Mouse (Mus musculus): ENCODE results near the gene Sept10. TPM values are rescaled to one million over a fixed set of nuclear protein-coding genes. Genes with fewer than 3 reads are reported as not detected.

Gene Sept10
- polyA plus RNA-seq (2015; fragmentation: Nextera tagmentation; extraction: Ambion mirVana), result 52.2 and 55.2 TPM in 2 replicates

DNA sequence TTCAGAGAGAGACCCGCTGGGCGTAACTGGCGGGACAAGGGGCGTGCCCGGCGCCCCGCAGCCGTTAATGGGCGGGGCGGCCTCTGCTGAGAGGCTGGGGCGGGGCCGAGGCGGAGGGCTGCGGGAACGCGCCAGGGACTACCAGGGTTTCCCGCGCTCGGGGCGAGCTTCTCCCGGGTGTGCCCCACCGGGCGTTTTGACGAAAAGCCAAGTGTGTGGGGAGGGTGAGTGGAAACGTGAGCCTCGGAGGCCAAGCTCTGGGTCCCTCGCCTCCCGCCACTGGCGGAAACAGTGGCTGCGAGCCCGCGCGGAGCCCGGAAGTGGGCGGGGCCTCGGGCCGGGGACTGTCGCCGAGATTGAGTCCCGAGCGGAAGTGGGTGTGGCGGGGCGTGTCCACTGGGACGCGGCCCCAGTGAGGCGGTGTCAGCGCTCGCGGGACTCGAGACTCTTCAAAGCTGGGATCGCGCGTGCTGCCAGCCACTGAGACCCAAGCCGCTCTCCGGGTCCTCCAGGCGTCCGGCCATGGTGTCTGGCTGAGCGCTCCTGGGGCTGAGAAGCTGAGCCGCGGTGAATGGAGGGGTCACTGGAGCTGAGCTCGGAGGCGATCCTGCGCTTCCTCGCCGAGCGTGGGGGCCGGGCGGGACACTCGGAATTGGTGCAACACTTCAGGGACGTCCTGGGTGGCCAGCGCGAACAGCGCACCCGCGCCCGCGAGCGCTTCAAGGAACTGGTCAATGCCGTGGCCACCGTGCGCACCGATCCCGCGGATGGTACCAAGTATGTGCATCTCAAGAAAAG is at the start of gene Sept10, which contains the start of gene Sowahc:
Gene Sept10, minus strand, starts transcription at position 375 of the 798 bp plus-strand sequence.
Gene Sowahc, plus strand, starts transcription at position 481 of the 798 bp plus-strand sequence.
- H3K4me1 ChIP-seq, result peaks cover 20% of the 10 kb centered on the region
- peak within 1 kb of the TSS; percentile 98 for H3K27ac ChIP-seq
- no peaks in the 10 kb centered on the region for H3K36me3 ChIP-seq
- H3K4me2 ChIP-seq, result peak within 1 kb of the TSS; percentile 91
- no peaks in the 10 kb centered on the region for H3K9me3 ChIP-seq (replicated peaks)
- no peaks in the 10 kb centered on the region for H3K27me3 ChIP-seq
- H3K9ac ChIP-seq, result peak within 1 kb of the TSS; percentile 91
- under 1% methylated on average over 82 of the region's 84 CpGs for WGBS
- H3K4me3 ChIP-seq (replicated peaks), result peak within 1 kb of the TSS; percentile 87
- ATAC-seq (replicated peaks; ENCODE audit: low FRiP score), result peak; percentile 97

GRCm38 (mm10) chr10:59268754-59269153 is 47.1 kb upstream of the Sept10 start:
- H3K4me1 ChIP-seq, result peaks cover 22% of the 10 kb centered on the region
- no peaks in the 10 kb centered on the region for H3K27me3 ChIP-seq
- ATAC-seq (replicated peaks; ENCODE audit: low FRiP score), result no peak
- WGBS, result 34% methylated on average over 3 of the region's 3 CpGs
- H3K4me3 ChIP-seq (replicated peaks), result no peak overlapping the region
- H3K9me3 ChIP-seq (replicated peaks), result no peaks in the 10 kb centered on the region
- H3K4me2 ChIP-seq, result no peak overlapping the region
- no peaks in the 10 kb centered on the region for H3K36me3 ChIP-seq
- H3K9ac ChIP-seq, result no peak overlapping the region
- H3K27ac ChIP-seq, result no peak overlapping the region

GRCm38 (mm10) chr10:59268109-59268508 is 46.5 kb upstream of the Sept10 start:
- 28% methylated on average over 4 of the region's 4 CpGs for WGBS
- H3K9me3 ChIP-seq (replicated peaks), result no peaks in the 10 kb centered on the region
- H3K36me3 ChIP-seq, result no peaks in the 10 kb centered on the region
- no peak for ATAC-seq (replicated peaks; ENCODE audit: low FRiP score)
- H3K4me1 ChIP-seq, result peaks cover 22% of the 10 kb centered on the region
- H3K27me3 ChIP-seq, result no peaks in the 10 kb centered on the region
- no peak overlapping the region for H3K4me3 ChIP-seq (replicated peaks)
- no peak overlapping the region for H3K9ac ChIP-seq
- no peak overlapping the region for H3K4me2 ChIP-seq
- H3K27ac ChIP-seq, result no peak overlapping the region

GRCm38 (mm10) chr10:59267275-59267674 is 45.6 kb upstream of the Sept10 start:
- no peak for ATAC-seq (replicated peaks; ENCODE audit: low FRiP score)
- Histone ChIP-seq H3K36me3 (no peaks in the 10 kb centered on the region), H3K4me2 (no peak overlapping the region), H3K9me3 (replicated peaks) (no peaks in the 10 kb centered on the region), H3K27ac (no peak overlapping the region), H3K4me3 (replicated peaks) (no peak overlapping the region), H3K9ac (no peak overlapping the region), H3K4me1 (peaks cover 21% of the 10 kb centered on the region), H3K27me3 (no peaks in the 10 kb centered on the region)
- WGBS, result 71% methylated on average over 2 of the region's 2 CpGs

DNA sequence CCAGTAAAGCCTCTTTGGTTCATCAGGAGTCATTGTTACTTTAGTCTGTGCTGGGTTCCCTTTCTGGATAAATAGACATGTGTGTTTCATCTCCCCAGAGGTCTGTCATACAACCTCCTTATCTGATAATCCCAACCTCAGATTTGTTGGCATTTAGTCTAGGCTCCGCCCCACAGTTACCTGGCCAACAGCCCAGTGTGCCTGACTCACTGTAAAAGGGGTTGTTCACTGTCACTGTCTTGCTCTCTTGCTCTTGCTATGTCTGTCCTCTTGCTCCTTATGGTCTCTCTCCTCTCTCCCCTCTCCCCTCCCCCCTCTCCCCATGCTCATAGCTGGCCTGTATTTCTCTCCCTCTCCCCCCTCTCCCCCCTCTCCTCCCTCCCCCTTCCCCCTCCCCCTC is 44.5 kb upstream of the Sept10 start:
- H3K27ac ChIP-seq, result no peak overlapping the region
- H3K27me3 ChIP-seq, result no peaks in the 10 kb centered on the region
- ATAC-seq (replicated peaks; ENCODE audit: low FRiP score), result peak; percentile 47; the same call in 1 of the 2 replicates
- H3K9me3 ChIP-seq (replicated peaks), result no peaks in the 10 kb centered on the region
- no peak overlapping the region for H3K4me2 ChIP-seq
- H3K36me3 ChIP-seq, result no peaks in the 10 kb centered on the region
- no peak overlapping the region for H3K4me3 ChIP-seq (replicated peaks)
- peaks cover 19% of the 10 kb centered on the region for H3K4me1 ChIP-seq
- H3K9ac ChIP-seq, result no peak overlapping the region
- WGBS, result 82% methylated on average over 1 of the region's 1 CpGs

GRCm38 (mm10) chr10:59265674-59266073 is 44.0 kb upstream of the Sept10 start:
- Histone ChIP-seq H3K4me2 (no peak overlapping the region), H3K27ac (no peak overlapping the region)

GRCm38 (mm10) chr10:59265067-59265466 is 43.4 kb upstream of the Sept10 start:
- Histone ChIP-seq H3K9ac (no peak overlapping the region), H3K9me3 (replicated peaks) (no peaks in the 10 kb centered on the region), H3K4me1 (peaks cover 19% of the 10 kb centered on the region), H3K36me3 (no peaks in the 10 kb centered on the region), H3K27ac (no peak overlapping the region), H3K4me3 (replicated peaks) (no peak overlapping the region), H3K4me2 (no peak overlapping the region), H3K27me3 (no peaks in the 10 kb centered on the region)
- ATAC-seq (replicated peaks; ENCODE audit: low FRiP score), result no peak
- 69% methylated on average over 7 of the region's 7 CpGs for WGBS

More at GRCm38 (mm10) chr10:59265674-59266073, 44.0 kb upstream of the Sept10 start:
- peaks cover 19% of the 10 kb centered on the region for H3K4me1 ChIP-seq
- ATAC-seq (replicated peaks; ENCODE audit: low FRiP score), result peak; percentile 20; the same call in 1 of the 2 replicates
- H3K9me3 ChIP-seq (replicated peaks), result no peaks in the 10 kb centered on the region
- 49% methylated on average over 4 of the region's 4 CpGs for WGBS
- H3K9ac ChIP-seq, result no peak overlapping the region
- no peaks in the 10 kb centered on the region for H3K36me3 ChIP-seq
- no peaks in the 10 kb centered on the region for H3K27me3 ChIP-seq
- no peak overlapping the region for H3K4me3 ChIP-seq (replicated peaks)

- no peaks in the 10 kb centered on the region for H3K9me3 ChIP-seq (replicated peaks)
- 70% methylated on average over 7 of the region's 7 CpGs for WGBS
- no peaks in the 10 kb centered on the region for H3K36me3 ChIP-seq
- no peak overlapping the region for H3K27ac ChIP-seq
- H3K4me1 ChIP-seq, result peaks cover 18% of the 10 kb centered on the region
- no peak overlapping the region for H3K9ac ChIP-seq
- no peak overlapping the region for H3K4me2 ChIP-seq
- ATAC-seq (replicated peaks; ENCODE audit: low FRiP score), result no peak
- H3K27me3 ChIP-seq, result no peaks in the 10 kb centered on the region
- no peak overlapping the region for H3K4me3 ChIP-seq (replicated peaks)
Measured at GRCm38 (mm10) chr10:59262979-59263378, 41.3 kb upstream of the Sept10 start.

GRCm38 (mm10) chr10:59262021-59262420 is 40.4 kb upstream of the Sept10 start:
- Histone ChIP-seq H3K4me3 (replicated peaks) (no peak overlapping the region), H3K9ac (no peak overlapping the region), H3K4me1 (peaks cover 9% of the 10 kb centered on the region), H3K27me3 (no peaks in the 10 kb centered on the region), H3K36me3 (no peaks in the 10 kb centered on the region), H3K9me3 (replicated peaks) (no peaks in the 10 kb centered on the region), H3K4me2 (no peak overlapping the region), H3K27ac (no peak overlapping the region)
- WGBS, result 31% methylated on average over 1 of the region's 1 CpGs
- ATAC-seq (replicated peaks; ENCODE audit: low FRiP score), result no peak

- Histone ChIP-seq H3K27ac (no peak overlapping the region), H3K4me1 (peaks cover 9% of the 10 kb centered on the region), H3K4me3 (replicated peaks) (no peak overlapping the region), H3K9me3 (replicated peaks) (no peaks in the 10 kb centered on the region), H3K9ac (no peak overlapping the region), H3K36me3 (no peaks in the 10 kb centered on the region), H3K4me2 (no peak overlapping the region), H3K27me3 (no peaks in the 10 kb centered on the region)
- 89% methylated on average over 3 of the region's 3 CpGs for WGBS
- no peak for ATAC-seq (replicated peaks; ENCODE audit: low FRiP score)
Measured at GRCm38 (mm10) chr10:59261603-59262002, 40.0 kb upstream of the Sept10 start.

GRCm38 (mm10) chr10:59259572-59259971 is 37.9 kb upstream of the Sept10 start:
- H3K27me3 ChIP-seq, result no peaks in the 10 kb centered on the region
- H3K4me3 ChIP-seq (replicated peaks), result no peak overlapping the region
- no peaks in the 10 kb centered on the region for H3K36me3 ChIP-seq
- H3K4me1 ChIP-seq, result peaks cover 4% of the 10 kb centered on the region; the same call in 1 of the 2 replicates
- no peak for ATAC-seq (replicated peaks; ENCODE audit: low FRiP score)
- 81% methylated on average over 6 of the region's 6 CpGs for WGBS
- no peak overlapping the region for H3K9ac ChIP-seq
- no peaks in the 10 kb centered on the region for H3K9me3 ChIP-seq (replicated peaks)
- H3K4me2 ChIP-seq, result no peak overlapping the region
- no peak overlapping the region for H3K27ac ChIP-seq

- WGBS, result 99% methylated on average over 2 of the region's 2 CpGs
- Histone ChIP-seq H3K4me3 (replicated peaks) (no peak overlapping the region), H3K9ac (no peak overlapping the region), H3K27ac (no peak overlapping the region), H3K36me3 (no peaks in the 10 kb centered on the region), H3K4me2 (no peak overlapping the region), H3K9me3 (replicated peaks) (no peaks in the 10 kb centered on the region), H3K4me1 (peaks cover 10% of the 10 kb centered on the region; the same call in 1 of the 2 replicates), H3K27me3 (no peaks in the 10 kb centered on the region)
- ATAC-seq (replicated peaks; ENCODE audit: low FRiP score), result no peak
Measured at GRCm38 (mm10) chr10:59256533-59256932, 34.9 kb upstream of the Sept10 start.
